Mouse (Mus musculus): ENCODE measurements around the gene Acss3. TPM values are rescaled to one million over a fixed set of nuclear protein-coding genes. Genes with fewer than 3 reads are reported as not detected.

The Acss3 gene
- polyA plus RNA-seq, 1 experiment, result 0.08 TPM

DNA sequence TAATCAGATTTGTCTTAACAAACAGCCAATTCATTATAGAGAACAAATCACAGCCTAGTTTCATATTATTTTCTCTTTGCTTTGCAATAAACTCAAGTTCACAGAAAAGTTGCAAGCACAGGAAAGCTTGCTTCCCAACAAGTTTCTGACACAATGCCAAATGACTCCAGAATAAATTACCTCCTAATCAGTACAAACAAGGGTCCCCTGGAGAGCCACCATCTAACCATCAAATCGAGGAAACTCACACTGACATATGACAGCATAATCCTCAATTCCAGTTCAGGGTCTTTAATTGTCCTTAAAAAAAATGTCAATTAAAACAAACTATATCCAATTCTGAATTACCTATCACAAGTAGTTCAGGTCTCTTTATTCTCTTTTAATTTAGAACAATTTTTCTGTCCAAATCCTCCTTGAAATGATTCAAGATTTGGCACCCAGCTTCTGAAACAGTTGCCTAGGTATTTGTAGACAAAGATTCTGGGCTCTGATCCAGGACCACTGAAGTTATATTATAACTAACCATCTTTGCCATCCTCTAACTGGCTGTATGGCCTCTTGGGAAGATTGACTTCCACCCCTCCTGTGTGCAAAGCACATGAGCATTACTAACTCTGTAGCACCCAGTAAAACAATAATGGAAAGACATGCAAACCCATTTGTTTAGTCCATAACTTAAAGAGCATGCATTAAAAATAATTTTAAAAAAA is 7.4 kb downstream of the Acss3 start:
- Histone ChIP-seq H3K4me3 (ENCODE audit: insufficient read depth, poor library complexity, severe bottlenecking) (no peak overlapping the region), H3K36me3 (ENCODE audit: control insufficient read depth, insufficient read depth) (no peaks in the 10 kb centered on the region), H3K79me3 (ENCODE audit: low read depth) (no peaks in the 10 kb centered on the region), H3ac (ENCODE audit: control insufficient read depth, insufficient read length, low read depth) (no peak overlapping the region), H3K27me3 (ENCODE audit: control insufficient read depth, insufficient read depth, insufficient read length) (no peaks in the 10 kb centered on the region), H3K79me2 (ENCODE audit: control insufficient read depth, insufficient read depth) (no peaks in the 10 kb centered on the region)
- TF ChIP-seq CEBPB (IDR thresholded peaks at IDR 0.05; ENCODE audit: low read depth) (no peak), MYOG (IDR thresholded peaks at IDR 0.05; ENCODE audit: control insufficient read depth, extremely low read depth, insufficient read length) (no peak), MYOD1 (IDR thresholded peaks at IDR 0.05; ENCODE audit: control insufficient read depth, insufficient read length, low read depth) (no peak), CTCF (IDR thresholded peaks at IDR 0.05; ENCODE audit: control insufficient read depth, insufficient read depth, insufficient read length) (no peak), FOSL1 (IDR thresholded peaks at IDR 0.05; ENCODE audit: insufficient read depth, low read length, poor library complexity, severe bottlenecking) (no peak), USF1 (IDR thresholded peaks at IDR 0.05; ENCODE audit: low read depth) (no peak), MAX (IDR thresholded peaks at IDR 0.05) (no peak)

DNA sequence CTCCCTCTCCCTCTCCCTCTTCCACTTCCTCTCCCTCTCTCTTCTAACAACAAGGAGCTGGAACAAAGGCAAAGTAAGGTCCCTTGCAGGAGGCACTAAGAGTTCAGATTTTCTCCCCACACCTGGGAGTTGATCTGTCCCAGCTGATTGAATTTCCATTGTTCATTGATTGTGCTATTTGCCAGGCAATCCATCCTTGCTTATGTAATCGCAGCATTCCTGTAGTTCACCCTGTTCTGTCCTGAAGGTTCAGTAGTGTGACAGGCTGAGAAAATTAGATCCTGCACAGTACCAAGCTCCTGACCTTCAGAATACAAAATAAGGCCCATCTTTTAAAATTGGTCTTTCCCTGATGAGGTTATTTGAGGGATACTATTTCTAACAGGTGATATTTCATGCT is 8.3 kb downstream of the Acss3 start:
- H3K79me3 ChIP-seq (ENCODE audit: low read depth), result no peaks in the 10 kb centered on the region
- H3K79me2 ChIP-seq (ENCODE audit: control insufficient read depth, insufficient read depth), result no peaks in the 10 kb centered on the region
- no peak overlapping the region for H3ac ChIP-seq (ENCODE audit: control insufficient read depth, insufficient read length, low read depth)
- no peaks in the 10 kb centered on the region for H3K27me3 ChIP-seq (ENCODE audit: control insufficient read depth, insufficient read depth, insufficient read length)
- no peaks in the 10 kb centered on the region for H3K36me3 ChIP-seq (ENCODE audit: control insufficient read depth, insufficient read depth)
- no peak for TF ChIP-seq MYOG (IDR thresholded peaks at IDR 0.05; ENCODE audit: control insufficient read depth, extremely low read depth, insufficient read length)
- TF ChIP-seq FOSL1 (IDR thresholded peaks at IDR 0.05; ENCODE audit: insufficient read depth, low read length, poor library complexity, severe bottlenecking), result no peak
- TF ChIP-seq USF1 (IDR thresholded peaks at IDR 0.05; ENCODE audit: low read depth), result no peak
- no peak for TF ChIP-seq CTCF (IDR thresholded peaks at IDR 0.05; ENCODE audit: control insufficient read depth, insufficient read depth, insufficient read length)
- no peak for TF ChIP-seq MYOD1 (IDR thresholded peaks at IDR 0.05; ENCODE audit: control insufficient read depth, insufficient read length, low read depth)
- TF ChIP-seq MAX (IDR thresholded peaks at IDR 0.05), result no peak
- no peak for TF ChIP-seq CEBPB (IDR thresholded peaks at IDR 0.05; ENCODE audit: low read depth)
- no peak overlapping the region for H3K4me3 ChIP-seq (ENCODE audit: insufficient read depth, poor library complexity, severe bottlenecking)

DNA sequence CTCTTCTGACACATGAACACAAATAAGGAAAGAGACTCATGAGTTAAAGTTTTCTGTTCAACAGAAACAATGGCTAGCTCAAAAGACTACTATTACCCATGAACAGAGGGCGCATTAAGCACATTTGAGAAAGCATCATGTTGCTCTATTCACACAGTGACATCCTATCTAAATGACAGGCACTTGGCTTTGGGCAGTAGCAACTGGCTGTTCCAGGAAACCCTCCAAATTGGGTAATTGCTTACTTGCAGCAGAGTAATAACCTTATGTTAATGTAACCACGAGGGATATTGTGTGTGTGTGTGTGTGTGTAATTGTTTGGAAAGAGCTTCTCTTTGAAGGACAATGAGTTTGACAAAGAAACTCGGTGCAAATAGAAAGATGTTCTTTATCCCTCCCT is 29.0 kb downstream of the Acss3 start:
- no peaks in the 10 kb centered on the region for H3K79me3 ChIP-seq (ENCODE audit: low read depth)

DNA sequence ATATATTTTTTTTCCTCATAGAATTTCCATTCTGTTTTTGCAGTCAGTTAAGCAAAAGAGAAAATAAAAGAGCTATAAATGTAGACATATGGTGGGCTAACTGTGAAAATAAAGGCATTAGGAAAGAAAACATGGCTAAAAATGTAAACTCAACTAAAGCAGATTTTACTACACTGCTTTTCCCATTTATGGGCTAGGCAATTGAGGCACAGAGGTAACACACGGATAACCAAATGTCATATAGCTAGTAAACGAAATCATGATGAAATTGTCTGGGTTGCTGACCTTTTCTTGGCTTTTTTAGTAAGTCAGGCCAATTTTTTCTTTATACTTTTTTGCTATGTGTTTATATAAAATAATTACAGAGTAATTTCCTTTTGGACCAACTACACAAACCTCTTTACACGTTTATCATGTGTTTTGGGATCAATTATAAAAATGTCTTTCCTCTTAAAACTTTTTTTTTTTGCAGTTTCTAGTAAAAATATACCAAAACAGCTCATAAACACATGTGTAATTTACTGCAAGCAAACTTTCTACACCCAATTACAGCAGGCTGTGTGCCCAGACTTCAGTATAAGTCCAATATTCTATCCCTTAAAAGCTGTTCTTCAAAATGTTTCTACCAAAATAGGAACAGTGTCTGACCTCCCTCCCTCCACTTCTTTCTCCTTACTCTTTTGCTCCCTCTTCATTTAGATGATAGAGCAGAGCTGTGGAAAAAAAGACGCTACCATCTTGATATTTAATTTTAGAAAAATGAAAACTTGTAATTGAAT is 69.4 kb downstream of the Acss3 start:
- Histone ChIP-seq H3K4me3 (ENCODE audit: insufficient read depth, poor library complexity, severe bottlenecking) (no peak overlapping the region), H3K27me3 (ENCODE audit: control insufficient read depth, insufficient read depth, insufficient read length) (no peaks in the 10 kb centered on the region), H3K36me3 (ENCODE audit: control insufficient read depth, insufficient read depth) (no peaks in the 10 kb centered on the region), H3ac (ENCODE audit: control insufficient read depth, insufficient read length, low read depth) (no peak overlapping the region), H3K79me2 (ENCODE audit: control insufficient read depth, insufficient read depth) (no peaks in the 10 kb centered on the region), H3K79me3 (ENCODE audit: low read depth) (no peaks in the 10 kb centered on the region)
- TF ChIP-seq MYOG (IDR thresholded peaks at IDR 0.05; ENCODE audit: control insufficient read depth, extremely low read depth, insufficient read length) (no peak), MYOD1 (IDR thresholded peaks at IDR 0.05; ENCODE audit: control insufficient read depth, insufficient read length, low read depth) (no peak)

More for the DNA sequence above, 29.0 kb downstream of the Acss3 start:
- H3ac ChIP-seq (ENCODE audit: control insufficient read depth, insufficient read length, low read depth), result no peak overlapping the region
- no peaks in the 10 kb centered on the region for H3K27me3 ChIP-seq (ENCODE audit: control insufficient read depth, insufficient read depth, insufficient read length)
- TF ChIP-seq MAX (IDR thresholded peaks at IDR 0.05) (no peak), CTCF (IDR thresholded peaks at IDR 0.05; ENCODE audit: control insufficient read depth, insufficient read depth, insufficient read length) (no peak), FOSL1 (IDR thresholded peaks at IDR 0.05; ENCODE audit: insufficient read depth, low read length, poor library complexity, severe bottlenecking) (no peak), MYOD1 (IDR thresholded peaks at IDR 0.05; ENCODE audit: control insufficient read depth, insufficient read length, low read depth) (no peak), MYOG (IDR thresholded peaks at IDR 0.05; ENCODE audit: control insufficient read depth, extremely low read depth, insufficient read length) (no peak), USF1 (IDR thresholded peaks at IDR 0.05; ENCODE audit: low read depth) (no peak), CEBPB (IDR thresholded peaks at IDR 0.05; ENCODE audit: low read depth) (no peak)
- no peaks in the 10 kb centered on the region for H3K36me3 ChIP-seq (ENCODE audit: control insufficient read depth, insufficient read depth)
- H3K79me2 ChIP-seq (ENCODE audit: control insufficient read depth, insufficient read depth), result no peaks in the 10 kb centered on the region
- no peak overlapping the region for H3K4me3 ChIP-seq (ENCODE audit: insufficient read depth, poor library complexity, severe bottlenecking)

DNA sequence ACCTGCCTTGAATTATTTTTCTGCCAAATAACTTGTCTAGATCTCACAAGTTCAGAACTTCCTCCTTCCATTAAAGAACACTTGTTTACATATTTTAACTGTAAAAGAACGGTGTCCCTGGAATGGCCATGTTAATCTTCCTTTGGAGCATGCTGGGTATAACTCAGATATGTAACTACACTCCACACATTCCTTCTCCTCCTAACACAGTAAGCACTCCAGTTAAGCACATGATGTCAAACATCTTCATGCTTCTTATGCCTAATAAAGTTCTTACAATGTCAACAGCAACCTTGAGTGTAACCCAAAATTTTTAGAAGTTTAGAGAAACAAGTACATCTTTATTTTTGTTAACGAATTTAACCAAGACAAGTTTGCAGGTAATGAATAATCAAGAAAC is 73.0 kb downstream of the Acss3 start:
- TF ChIP-seq USF1 (IDR thresholded peaks at IDR 0.05; ENCODE audit: low read depth), result no peak
- TF ChIP-seq FOSL1 (IDR thresholded peaks at IDR 0.05; ENCODE audit: insufficient read depth, low read length, poor library complexity, severe bottlenecking), result no peak
- no peak for TF ChIP-seq MYOG (IDR thresholded peaks at IDR 0.05; ENCODE audit: control insufficient read depth, extremely low read depth, insufficient read length)
- no peak for TF ChIP-seq MAX (IDR thresholded peaks at IDR 0.05)
- no peak for TF ChIP-seq MYOD1 (IDR thresholded peaks at IDR 0.05; ENCODE audit: control insufficient read depth, insufficient read length, low read depth)
- TF ChIP-seq CEBPB (IDR thresholded peaks at IDR 0.05; ENCODE audit: low read depth), result no peak
- TF ChIP-seq CTCF (IDR thresholded peaks at IDR 0.05; ENCODE audit: control insufficient read depth, insufficient read depth, insufficient read length), result no peak
- Histone ChIP-seq H3K36me3 (ENCODE audit: control insufficient read depth, insufficient read depth) (no peaks in the 10 kb centered on the region), H3ac (ENCODE audit: control insufficient read depth, insufficient read length, low read depth) (no peak overlapping the region)

More for the DNA sequence above, 73.0 kb downstream of the Acss3 start:
- no peaks in the 10 kb centered on the region for H3K79me3 ChIP-seq (ENCODE audit: low read depth)
- no peaks in the 10 kb centered on the region for H3K27me3 ChIP-seq (ENCODE audit: control insufficient read depth, insufficient read depth, insufficient read length)
- no peak overlapping the region for H3K4me3 ChIP-seq (ENCODE audit: insufficient read depth, poor library complexity, severe bottlenecking)
- no peaks in the 10 kb centered on the region for H3K79me2 ChIP-seq (ENCODE audit: control insufficient read depth, insufficient read depth)

Measured in C2C12 (cell line).